Mouse (Mus musculus): ENCODE measurements around the gene Chrnb4.

GRCm38 (mm10) chr9:55046764-55047163 lies 1.8 kb downstream of the Chrnb4 start:
- TF ChIP-seq CTCF (IDR thresholded peaks at IDR 0.05) (peak; percentile 40), EP300 (IDR thresholded peaks at IDR 0.05) (no peak)

Data from lung, postnatal 0 days (tissue).